Comparison of ENCODE assay signal across 7 mouse cellular contexts in the genomic region with DNA sequence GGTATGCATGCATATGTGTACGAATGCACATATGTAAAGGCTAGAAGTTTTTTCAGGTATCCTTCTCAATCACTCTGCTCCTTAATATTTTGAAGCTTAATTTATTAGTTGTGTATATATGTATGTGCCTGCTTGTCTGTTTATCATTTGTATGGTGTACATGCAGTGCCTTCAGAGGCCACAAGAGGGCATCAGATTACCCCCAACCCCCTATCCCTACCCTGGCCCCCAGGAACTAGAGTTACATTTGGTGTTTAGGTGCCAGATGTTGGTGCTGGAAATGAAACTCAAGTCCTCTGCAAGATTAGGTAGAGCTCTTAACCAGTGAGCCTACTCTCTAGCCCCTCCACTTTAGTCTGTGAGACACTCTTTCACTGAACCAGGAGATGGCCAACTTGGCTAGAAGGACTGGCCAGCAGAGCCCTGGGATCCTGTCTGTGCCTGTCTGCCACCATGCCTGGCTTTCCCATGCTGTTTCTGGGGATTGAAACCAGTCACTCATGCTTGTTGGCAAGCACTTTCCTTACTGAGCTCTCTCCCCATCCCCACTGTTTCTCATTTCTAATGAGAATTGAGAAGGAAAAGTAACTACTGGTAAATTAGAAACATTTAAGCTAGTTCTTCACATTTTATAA.
DNase-seq lines count a peak whose midpoint lies in the region; ATAC-seq and TF ChIP-seq lines count a peak whose summit lies in the region.

No protein-coding gene starts in this region.

- H3K27me3 ChIP-seq in intestine, postnatal 0 days (replicated peaks; ENCODE audit: control insufficient read depth, insufficient read depth, low read length), result no peaks in the 10 kb centered on the region
- no peaks in the 10 kb centered on the region for H3K27me3 ChIP-seq in intestine, embryonic 15.5 days (replicated peaks)
- H3K27me3 ChIP-seq in ES-Bruce4 (ENCODE audit: control insufficient read depth, insufficient read depth, low read length, poor library complexity, severe bottlenecking), result no peaks in the 10 kb centered on the region
- no peaks in the 10 kb centered on the region for H3K27me3 ChIP-seq in embryonic facial prominence, embryonic 11.5 days (ENCODE audit: control insufficient read depth, insufficient read depth, low read length)

- no peak for TF ChIP-seq EP300 in ES-Bruce4 (IDR thresholded peaks at IDR 0.05; ENCODE audit: insufficient read depth, low read depth, low read length)

- no peak for TF ChIP-seq POLR2A in ES-Bruce4 (IDR thresholded peaks at IDR 0.05; ENCODE audit: insufficient read depth, low read length)

- no peak for ATAC-seq in intestine, postnatal 0 days
- ATAC-seq in intestine, embryonic 15.5 days, result no peak
- no peak for ATAC-seq in embryonic facial prominence, embryonic 11.5 days (replicated peaks; ENCODE audit: insufficient number of reproducible peaks, low FRiP score, low TSS enrichment, low read depth)

- 79% methylated on average over 1 of the region's 1 CpGs for WGBS in intestine, postnatal 0 days
- WGBS in intestine, embryonic 15.5 days, result 81% methylated on average over 1 of the region's 1 CpGs
- WGBS in embryonic facial prominence, embryonic 11.5 days, result 88% methylated on average over 1 of the region's 1 CpGs

- H3K9me3 ChIP-seq in intestine, postnatal 0 days (ENCODE audit: control insufficient read depth), result no peaks in the 10 kb centered on the region
- H3K9me3 ChIP-seq in intestine, embryonic 15.5 days, result no peaks in the 10 kb centered on the region
- no peaks in the 10 kb centered on the region for H3K9me3 ChIP-seq in ES-Bruce4 (replicated peaks; ENCODE audit: control insufficient read depth, insufficient read depth, low read length, poor library complexity, severe bottlenecking)
- H3K9me3 ChIP-seq in embryonic facial prominence, embryonic 11.5 days (replicated peaks; ENCODE audit: control insufficient read depth, low read length), result no peaks in the 10 kb centered on the region

- no peak overlapping the region for H3K9ac ChIP-seq in intestine, postnatal 0 days (ENCODE audit: low read depth, low read length)
- H3K9ac ChIP-seq in intestine, embryonic 15.5 days, result no peak overlapping the region
- H3K9ac ChIP-seq in ES-Bruce4 (ENCODE audit: low read depth, poor library complexity, severe bottlenecking), result no peak overlapping the region
- no peak overlapping the region for H3K9ac ChIP-seq in embryonic facial prominence, embryonic 11.5 days (replicated peaks; ENCODE audit: low read length)

- no peak overlapping the region for H3K4me2 ChIP-seq in intestine, postnatal 0 days (replicated peaks; ENCODE audit: low read depth)
- H3K4me2 ChIP-seq in intestine, embryonic 15.5 days (replicated peaks), result no peak overlapping the region
- no peak overlapping the region for H3K4me2 ChIP-seq in embryonic facial prominence, embryonic 11.5 days (ENCODE audit: low read depth, low read length)

- DNase-seq in 416B (ENCODE audit: low read depth), result peak; percentile 11
- DNase-seq in embryonic facial prominence, embryonic 11.5 days (ENCODE audit: low spot score), result peak; percentile 29
- no peak for DNase-seq in ovary, adult 18-20 months (ENCODE audit: low spot score)
- no peak for DNase-seq in testis, postnatal 10 days (ENCODE audit: low spot score)

- TF ChIP-seq CTCF in intestine, postnatal 0 days (IDR thresholded peaks at IDR 0.05; ENCODE audit: low read depth), result peak; percentile 64
- TF ChIP-seq CTCF in ES-Bruce4 (IDR thresholded peaks at IDR 0.05; ENCODE audit: low read depth, low read length), result peak; percentile 50

- peaks cover 5% of the 10 kb centered on the region; the same call in 1 of the 2 replicates for H3K36me3 ChIP-seq in intestine, postnatal 0 days (ENCODE audit: control insufficient read depth, insufficient read depth)
- H3K36me3 ChIP-seq in intestine, embryonic 15.5 days, result no peaks in the 10 kb centered on the region
- H3K36me3 ChIP-seq in ES-Bruce4 (ENCODE audit: control insufficient read depth, insufficient read depth, low read length, poor library complexity, severe bottlenecking), result no peaks in the 10 kb centered on the region
- no peaks in the 10 kb centered on the region for H3K36me3 ChIP-seq in embryonic facial prominence, embryonic 11.5 days (replicated peaks; ENCODE audit: control insufficient read depth, insufficient read depth, low read depth, low read length)

- H3K27ac ChIP-seq in intestine, postnatal 0 days (ENCODE audit: low read depth, low read length), result no peak overlapping the region
- no peak overlapping the region for H3K27ac ChIP-seq in intestine, embryonic 15.5 days
- H3K27ac ChIP-seq in ES-Bruce4 (ENCODE audit: insufficient read depth, low read length), result no peak overlapping the region
- H3K27ac ChIP-seq in embryonic facial prominence, embryonic 11.5 days (replicated peaks; ENCODE audit: low read depth, low read length), result no peak overlapping the region

- H3K4me1 ChIP-seq in intestine, postnatal 0 days (replicated peaks; ENCODE audit: control insufficient read depth, insufficient read depth, low read length), result no peaks in the 10 kb centered on the region
- no peaks in the 10 kb centered on the region for H3K4me1 ChIP-seq in intestine, embryonic 15.5 days (replicated peaks)
- no peaks in the 10 kb centered on the region for H3K4me1 ChIP-seq in ES-Bruce4 (ENCODE audit: control insufficient read depth, insufficient read depth, low read length)
- no peaks in the 10 kb centered on the region for H3K4me1 ChIP-seq in embryonic facial prominence, embryonic 11.5 days (ENCODE audit: control insufficient read depth, insufficient read depth, low read length)

- H3K4me3 ChIP-seq in intestine, postnatal 0 days (ENCODE audit: low read depth, low read length), result no peak overlapping the region
- no peak overlapping the region for H3K4me3 ChIP-seq in intestine, embryonic 15.5 days (replicated peaks)
- H3K4me3 ChIP-seq in ES-Bruce4 (ENCODE audit: low read depth, low read length), result no peak overlapping the region
- H3K4me3 ChIP-seq in embryonic facial prominence, embryonic 11.5 days (ENCODE audit: low read depth, low read length), result no peak overlapping the region

Comparison
In these comparisons a context has a peak if more than half of its experiments do, and no peak if none do; other contexts are left out.
1. DNase-seq: peak in 416B (single experiment) and embryonic facial prominence, embryonic 11.5 days (single experiment); none in ovary, adult 18-20 months (single experiment) and testis, postnatal 10 days (single experiment).